Mouse (Mus musculus) ES-CJ7 (cell line): ENCODE results near the gene Rpl3.
A peak's percentile ranks its signal among the peaks of the same experiment; 100 is the strongest.
"Not testable (repeated sequence)": the region's sequence is repeated elsewhere in the genome, so short reads cannot be mapped to it uniquely, and the experiment has no call there.

ENCODE experiments used
- DNase-seq: peaks from one replicate; pipeline ENCODE4 v3.0.0; 2011; ENCODE audit warnings: low read depth, low spot score

The Rpl3 gene

DNA sequence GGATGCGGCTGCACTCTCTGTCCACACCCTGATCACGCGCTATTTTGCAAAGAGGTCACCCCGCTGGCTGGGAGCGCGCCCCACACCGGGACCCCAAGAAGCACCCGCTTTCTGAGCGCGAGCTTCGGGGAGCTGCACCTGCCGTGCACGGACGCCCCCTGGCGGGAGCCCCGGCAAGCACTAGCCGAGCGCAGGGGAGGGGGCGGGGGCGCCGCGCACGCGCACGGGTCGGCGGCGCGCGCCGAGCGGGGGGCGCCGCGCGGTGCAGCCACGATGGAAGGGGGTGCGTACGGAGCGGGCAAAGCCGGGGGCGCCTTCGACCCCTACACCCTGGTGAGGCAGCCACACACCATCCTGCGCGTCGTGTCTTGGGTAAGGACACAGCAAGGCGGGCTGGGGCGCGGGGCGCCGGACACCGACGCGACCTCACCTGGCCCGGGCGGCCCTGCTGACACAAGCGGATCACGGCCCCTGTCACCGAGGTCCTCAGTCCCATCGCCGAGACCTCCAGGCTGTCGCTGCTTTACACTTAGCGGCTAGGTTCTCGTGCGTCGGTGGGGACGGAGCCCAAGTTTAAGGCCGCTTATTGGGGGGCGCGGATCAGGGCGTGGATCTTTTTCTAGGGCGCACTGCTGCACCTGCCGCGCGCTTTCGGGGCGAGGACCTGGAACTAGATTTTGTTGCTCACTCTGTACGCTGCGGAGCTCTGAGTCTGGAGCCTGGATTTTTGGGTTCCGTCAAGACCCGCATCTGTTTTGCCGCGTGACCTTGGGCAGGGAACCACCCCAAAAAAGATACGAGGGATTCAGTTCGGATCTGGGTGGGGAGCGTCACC, at the start of gene Rpl3, which contains the start of gene Syngr1:
TSS of gene Rpl3 (minus strand) at position 748 of the 835 bp plus-strand sequence.
TSS of gene Syngr1 (plus strand) at position 214 of the 835 bp plus-strand sequence.
- DNase-seq, result no peak

DNA sequence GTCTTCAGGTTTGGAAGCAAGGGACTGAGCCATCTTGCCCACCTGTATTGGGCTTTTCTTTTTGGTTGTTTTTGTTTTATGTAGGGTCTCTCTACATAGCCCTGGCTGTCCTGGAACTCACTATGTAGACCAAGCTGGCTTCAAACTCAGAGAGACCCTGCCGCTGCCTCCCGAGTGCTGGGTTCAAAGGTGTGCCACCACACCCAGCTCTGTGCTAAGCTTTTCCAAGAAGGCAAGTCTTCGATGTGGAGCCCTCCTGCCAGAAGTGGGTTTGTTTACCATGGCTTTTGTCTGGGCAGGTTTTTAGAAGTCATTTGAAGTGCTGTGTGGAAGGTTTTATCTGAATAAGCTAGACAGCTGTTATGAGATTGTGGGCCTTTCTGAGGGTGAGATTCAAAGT, 49.2 kb upstream of the Rpl3 start:
- DNase-seq, result no peak

DNA sequence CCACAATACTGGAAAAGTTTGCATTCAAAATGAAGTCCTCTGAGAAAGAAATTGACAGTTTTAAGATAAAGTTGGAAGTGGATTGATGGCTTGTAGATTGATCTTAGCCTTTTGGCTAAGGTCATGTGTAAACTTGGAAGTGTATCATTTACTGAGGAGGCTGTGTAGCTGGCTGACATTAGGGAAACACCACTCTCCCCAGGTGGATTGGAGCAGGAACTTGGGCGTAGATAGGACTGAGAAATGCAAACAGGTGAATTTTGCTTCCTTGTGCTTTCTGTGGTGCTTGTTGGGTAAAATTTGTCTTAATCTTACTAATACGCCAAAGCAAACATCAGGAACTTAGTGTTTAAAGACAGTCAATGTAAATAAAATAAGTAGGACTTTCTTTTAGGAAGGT, 48.6 kb upstream of the Rpl3 start:
- DNase-seq, result no peak

- DNase-seq, result no peak
Measured at GRCm38 (mm10) chr15:80137945-80138791, 46.5 kb upstream of the Rpl3 start.

- no peak for DNase-seq
Measured at GRCm38 (mm10) chr15:80136645-80137044, 45.0 kb upstream of the Rpl3 start.

DNA sequence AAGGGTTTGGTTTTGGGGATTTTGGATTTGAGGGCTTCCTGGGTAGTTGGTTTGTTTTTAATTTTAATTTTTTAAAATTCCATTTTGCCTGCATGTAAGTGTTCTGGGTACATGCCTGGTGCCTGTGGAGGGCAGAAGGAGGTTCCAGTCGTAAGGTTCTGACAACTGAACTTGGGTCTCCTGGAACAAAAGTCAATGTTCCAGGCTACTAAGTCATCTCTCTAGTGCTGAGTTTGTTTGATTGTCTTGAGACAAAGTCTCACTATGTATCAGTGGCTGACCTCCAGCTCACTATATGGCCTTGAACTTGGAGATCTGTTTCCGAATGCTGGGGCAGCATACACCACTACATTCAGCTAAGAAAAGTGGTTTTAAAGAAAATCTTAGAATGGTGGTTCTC, 43.8 kb upstream of the Rpl3 start:
- no peak for DNase-seq

DNA sequence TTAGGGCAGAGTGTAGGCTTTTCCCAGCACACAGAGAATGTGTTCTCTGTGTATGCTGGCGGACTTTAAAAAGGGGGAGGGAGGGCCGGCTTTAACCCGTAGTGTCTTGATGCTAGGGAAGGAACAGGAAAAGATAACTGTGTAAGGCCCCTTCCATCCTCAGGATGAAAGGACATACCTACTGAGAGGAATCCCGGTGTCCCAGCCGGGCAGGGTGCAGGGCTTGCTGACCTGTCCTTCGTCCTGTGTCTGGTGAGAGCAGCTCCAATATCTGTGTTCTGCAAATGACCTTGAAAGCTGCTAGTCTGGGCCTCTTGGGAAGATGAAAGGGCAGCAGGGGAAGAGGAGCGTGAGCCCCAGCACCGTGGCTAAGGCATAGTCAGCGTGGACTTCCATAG, 42.8 kb upstream of the Rpl3 start:
- DNase-seq, result no peak

DNA sequence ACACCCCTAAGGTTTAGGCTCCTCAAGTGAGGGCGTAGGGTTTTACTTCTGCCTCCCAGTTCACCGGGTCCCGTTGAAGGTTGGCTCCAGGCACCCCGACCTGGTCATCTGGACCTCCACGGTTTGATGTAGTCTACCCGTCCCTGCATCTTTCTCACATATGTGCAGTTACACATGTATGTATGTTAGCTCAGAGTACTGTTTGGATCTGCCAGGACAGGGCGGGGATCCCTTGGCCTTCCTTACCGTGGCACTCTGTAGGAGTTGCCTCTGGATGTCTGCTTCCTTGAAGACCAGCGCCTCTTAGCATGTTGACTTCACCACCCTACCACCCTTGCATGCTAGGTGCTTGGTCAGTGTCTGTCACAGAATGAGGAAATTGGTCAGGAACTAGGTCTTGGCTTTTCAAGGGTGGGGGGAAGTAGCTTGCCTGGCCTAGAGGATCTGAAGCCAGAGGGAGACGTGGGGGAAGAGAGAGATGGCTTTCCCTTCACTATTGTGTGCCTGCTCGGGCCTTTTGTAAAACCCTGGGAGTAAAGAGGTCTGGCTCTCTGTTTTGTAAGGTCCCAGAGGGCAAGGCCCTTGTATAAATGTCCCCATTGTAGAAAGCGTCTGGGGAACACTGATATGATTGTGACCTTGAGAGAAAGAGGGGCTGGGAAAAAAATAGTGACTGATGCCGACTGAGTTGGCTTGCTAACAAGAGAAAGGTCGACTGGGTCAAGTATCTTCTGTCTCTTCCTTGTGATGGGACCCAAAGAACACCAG, 42.2 kb upstream of the Rpl3 start:
- DNase-seq, result no peak

DNA sequence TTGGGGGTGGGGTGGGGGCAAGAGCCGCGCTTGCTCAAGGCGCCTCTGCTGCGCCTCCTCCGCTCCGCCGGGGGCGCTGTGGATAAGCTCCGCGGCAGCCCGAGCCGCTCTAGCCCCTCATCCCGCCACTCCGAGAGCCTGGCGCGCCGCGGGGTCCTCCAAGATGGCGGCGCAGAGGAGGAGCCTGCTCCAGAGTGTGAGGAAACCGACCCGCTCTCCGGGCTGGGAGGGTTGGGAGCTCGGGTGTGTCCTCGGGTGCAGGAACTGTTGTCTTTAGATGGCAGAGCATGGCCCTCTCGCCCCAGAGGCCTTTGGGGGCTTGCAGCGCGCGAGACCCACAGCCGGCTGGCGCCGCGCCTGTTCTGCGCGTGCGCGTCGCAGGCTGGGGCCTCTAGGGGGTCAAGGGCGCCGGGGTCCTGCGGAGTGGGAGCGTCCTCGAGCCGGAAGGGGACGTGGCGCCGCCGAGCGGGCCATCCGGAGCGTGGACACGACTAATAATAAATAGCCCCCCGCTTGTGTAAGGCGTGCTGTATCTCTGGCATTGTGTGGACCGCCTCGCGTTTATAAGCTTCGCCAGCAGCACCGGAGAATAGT, 41.4 kb upstream of the Rpl3 start, which contains the start of gene Tab1:
TSS of gene Tab1 (plus strand) at position 135 of the 594 bp plus-strand sequence.
- peak; percentile 94 for DNase-seq

DNA sequence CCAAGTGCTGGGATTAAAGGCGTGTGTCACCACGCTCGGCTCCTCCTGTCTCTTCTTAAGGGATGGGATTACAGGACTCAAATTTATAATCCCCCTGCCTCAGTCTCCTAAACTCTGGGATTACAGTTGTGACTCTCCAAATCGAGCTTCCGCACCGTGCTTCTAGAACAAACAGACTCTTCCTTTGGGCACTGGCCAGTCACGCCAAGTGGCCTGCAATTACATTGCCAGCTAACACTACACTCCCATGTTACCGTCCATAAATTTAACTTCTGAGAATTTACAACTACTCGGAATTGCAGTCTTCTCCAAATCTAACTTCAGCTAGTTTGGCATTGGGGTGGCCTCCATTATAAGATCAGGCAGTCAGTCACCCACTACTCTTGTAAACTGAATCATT, 40.8 kb upstream of the Rpl3 start:
- DNase-seq, result no peak

- DNase-seq, result no peak
Measured at GRCm38 (mm10) chr15:80131421-80131820, 39.8 kb upstream of the Rpl3 start.

- DNase-seq, result no peak
Measured at GRCm38 (mm10) chr15:80130689-80131088, 39.0 kb upstream of the Rpl3 start.

DNA sequence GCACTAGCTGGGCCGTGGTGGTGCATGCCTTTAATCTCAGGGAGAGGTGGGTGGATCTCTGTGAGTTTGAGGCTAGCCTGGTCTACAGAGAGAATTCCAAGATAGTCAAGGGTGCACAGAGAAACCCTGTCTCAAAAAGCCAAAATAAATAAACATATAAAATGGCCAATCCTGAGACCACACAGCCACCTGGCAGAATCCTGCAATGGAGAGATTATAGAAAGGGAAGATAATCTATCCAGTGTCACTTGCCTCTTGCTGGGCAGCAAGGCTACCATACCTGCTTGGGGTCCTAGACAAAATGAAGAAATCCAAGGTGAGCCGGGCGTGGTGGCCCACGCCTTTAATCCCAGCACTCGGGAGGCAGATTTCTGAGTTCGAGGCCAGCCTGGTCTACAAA, 38.3 kb upstream of the Rpl3 start:
- DNase-seq, result no peak

DNA sequence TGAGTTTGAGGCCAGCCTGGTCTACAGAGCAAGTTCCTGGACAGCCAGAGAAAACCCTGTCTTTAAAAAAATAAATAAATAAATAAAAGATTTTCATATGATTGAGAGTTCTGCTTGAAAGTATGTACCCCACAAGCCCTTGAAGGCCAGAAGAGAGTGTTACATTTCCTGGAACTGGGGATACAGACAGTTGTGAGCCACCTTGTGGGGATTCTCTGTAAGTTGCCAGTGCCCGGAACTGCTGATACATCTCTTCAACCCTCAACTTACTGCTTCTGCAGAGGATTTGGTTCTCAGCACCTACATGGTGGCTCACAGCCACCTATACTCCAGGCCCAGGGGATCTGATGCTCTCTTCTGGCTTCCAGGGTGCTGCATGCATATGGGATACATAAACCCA, 35.5 kb upstream of the Rpl3 start:
- peak; percentile 62 for DNase-seq

GRCm38 (mm10) chr15:80124651-80125050, 33.0 kb upstream of the Rpl3 start:
- DNase-seq, result no peak

DNA sequence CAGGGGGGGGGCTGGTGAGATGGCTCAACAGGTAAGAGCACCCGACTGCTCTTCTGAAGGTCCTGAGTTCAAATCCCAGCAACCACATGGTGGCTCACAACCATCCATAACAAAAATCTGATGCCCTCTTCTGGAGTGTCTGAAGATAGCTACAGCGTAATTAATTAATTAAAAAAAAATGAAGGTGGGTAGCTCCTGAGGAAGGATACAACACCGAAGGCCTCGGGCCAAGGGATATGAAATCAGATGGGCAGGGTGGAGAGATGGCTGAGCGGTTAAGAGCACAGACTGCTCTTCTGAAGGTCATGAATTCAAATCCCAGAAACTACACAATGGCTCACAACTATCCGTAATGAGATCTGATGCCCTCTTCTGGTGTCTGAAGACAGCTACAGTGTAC, 30.8 kb upstream of the Rpl3 start:
- DNase-seq, result not testable (repeated sequence)

DNA sequence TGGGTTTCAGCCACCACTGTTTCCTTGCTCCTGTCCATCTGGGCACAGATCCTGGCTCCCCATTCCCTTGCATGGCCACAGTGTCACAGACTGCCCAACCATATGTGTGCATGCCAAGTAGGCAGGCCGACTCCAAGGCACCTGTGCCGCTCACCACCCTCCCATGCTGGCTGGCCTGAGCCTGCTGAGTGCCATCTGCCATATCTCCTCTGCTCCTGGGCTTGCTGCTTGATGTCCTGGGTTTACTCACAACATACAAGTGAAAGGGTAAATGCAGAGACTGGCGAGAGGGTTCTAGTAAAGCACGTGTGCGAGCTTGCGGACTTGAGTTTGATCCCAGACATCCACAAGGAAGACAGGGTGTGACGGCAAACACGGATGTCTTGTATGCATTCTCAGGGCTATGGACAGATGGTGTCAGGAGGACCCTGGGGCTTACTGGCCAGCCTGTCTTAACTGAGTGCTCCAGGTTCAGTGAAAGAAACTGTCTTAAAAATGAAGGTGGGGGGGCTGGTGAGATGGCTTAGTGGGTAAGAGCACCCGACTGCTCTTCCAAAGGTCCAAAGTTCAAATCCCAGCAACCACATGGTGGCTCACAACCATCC, 30.2 kb upstream of the Rpl3 start:
- DNase-seq, result no peak

DNA sequence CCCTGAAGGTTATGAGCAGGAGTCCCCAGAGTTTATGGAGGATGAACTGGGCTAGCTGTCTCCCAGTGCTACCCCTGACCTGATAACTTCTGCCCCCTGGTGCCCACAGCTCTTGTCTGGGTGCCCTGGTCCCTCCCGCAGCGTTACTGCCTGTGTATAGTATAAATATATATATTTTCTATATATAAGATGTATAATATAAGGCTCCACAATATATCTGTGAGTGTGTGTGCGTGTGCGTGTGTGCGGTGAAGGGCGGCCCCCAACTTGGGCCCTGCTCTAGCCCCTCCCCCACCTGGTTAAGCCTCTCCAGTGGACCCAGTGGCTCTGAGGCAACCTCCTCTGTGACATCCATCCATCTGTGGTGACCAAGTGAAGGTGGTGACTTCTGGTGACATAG, 27.4 kb upstream of the Rpl3 start:
- DNase-seq, result no peak

GRCm38 (mm10) chr15:80117154-80117553, 25.5 kb upstream of the Rpl3 start:
- peak; percentile 78 for DNase-seq

DNA sequence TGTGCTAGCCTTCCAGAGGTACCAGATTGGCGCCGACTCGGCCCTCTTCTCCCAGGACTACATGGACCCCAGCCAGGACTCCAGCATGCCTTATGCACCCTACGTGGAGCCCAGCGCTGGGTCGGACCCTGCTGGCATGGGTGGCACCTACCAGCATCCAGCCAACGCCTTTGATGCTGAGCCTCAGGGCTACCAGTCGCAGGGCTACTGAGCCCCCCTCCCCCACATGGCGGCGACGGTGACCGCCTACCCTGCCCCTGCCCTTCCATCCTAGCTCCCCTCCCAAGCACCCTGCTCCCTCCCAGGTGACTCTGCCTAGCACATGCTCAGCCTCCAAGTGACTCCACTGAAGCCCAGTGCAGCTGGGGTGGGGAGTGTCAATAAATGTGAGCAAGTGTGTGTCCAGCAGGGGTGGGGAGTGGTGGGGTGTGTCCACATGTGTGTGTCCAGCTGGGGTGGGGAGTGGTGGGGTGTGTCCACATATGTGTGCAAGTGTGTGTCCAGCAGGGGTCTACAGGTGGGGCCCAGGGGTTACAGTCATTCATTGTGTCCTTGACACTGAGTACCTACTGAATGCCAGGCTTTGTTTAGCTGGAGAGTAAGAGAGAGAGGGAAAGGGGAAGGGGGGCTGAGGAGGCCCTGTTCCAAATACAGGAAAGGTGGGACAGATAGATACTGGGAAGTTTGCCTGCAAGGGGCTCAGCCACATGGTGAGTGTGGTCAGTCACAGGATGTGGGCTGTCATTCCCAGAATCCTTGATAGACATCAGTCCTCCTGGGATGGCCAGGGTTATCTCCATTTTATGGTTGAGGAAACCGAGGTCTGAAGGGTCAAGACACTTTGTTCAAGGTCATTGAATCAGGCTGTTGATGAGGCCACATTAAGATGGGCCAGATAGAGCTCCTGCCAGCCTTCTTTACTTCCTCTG, 24.5 kb upstream of the Rpl3 start:
- peak; percentile 60 for DNase-seq
